Mouse (Mus musculus): ENCODE measurements around the gene Mvb12b.

The Mvb12b gene

DNA sequence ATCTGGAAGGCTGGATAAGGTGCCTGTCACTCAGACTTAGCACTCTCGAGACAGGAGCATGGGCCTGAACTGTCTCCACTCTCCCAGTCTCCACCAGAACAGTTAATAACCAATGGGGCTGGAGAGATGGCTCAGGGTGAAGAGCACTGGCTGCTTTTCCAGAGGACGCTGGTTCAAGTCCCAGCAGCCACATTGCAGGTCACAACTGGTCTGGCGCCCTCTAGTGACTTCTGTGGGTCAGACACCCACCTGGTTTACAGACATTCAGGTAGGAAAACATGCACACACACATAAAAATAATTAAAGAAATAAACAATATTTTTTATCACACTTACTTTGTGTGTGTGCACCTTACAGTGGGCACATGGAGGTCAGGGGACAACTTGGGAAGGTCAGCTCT lies 191.3 kb downstream of the Mvb12b start:
- no peak for DNase-seq (ENCODE audit: low read depth)

- no peak for DNase-seq (ENCODE audit: low read depth)
Observed at GRCm38 (mm10) chr2:33693931-33694330, 193.8 kb downstream of the Mvb12b start.

DNA sequence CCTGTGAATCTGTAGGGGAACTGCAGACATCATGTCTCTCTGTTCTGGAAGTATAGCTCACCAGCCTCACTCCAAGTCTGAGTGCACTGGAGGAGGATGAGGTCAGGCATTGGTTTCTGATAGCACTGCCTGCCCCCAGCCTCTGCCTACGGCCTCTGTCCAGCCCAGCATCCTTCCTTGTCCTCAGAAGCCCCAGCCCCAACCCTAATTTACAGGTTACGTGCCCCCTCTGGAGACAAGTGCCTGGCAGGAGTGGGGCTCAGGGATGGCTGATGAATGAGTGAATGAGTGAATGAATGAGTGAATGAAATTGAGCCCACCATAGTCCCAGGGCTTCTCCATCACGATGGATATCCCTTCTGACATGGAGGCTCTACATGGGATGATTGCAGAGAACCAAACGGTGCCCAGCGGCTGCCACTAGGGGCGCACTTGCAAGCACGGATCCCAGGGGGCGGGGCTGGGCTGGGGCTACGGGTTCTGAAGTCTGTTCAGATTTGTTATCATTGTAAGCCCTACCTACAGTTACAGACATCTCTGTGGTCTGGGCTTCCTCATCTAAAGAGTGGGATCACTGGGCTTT lies 197.8 kb downstream of the Mvb12b start:
- peak; percentile 20 for DNase-seq (ENCODE audit: low read depth)

GRCm38 (mm10) chr2:33689155-33689879 lies 198.4 kb downstream of the Mvb12b start:
- DNase-seq (ENCODE audit: low read depth) = no peak

GRCm38 (mm10) chr2:33683594-33683993 lies 204.2 kb downstream of the Mvb12b start:
- DNase-seq (ENCODE audit: low read depth) = no peak

GRCm38 (mm10) chr2:33683095-33683494 lies 204.7 kb downstream of the Mvb12b start:
- no peak for DNase-seq (ENCODE audit: low read depth)

- peak; percentile 9 for DNase-seq (ENCODE audit: low read depth)
Observed at GRCm38 (mm10) chr2:33682219-33682618, 205.5 kb downstream of the Mvb12b start.

Data from c-Kit-positive CD71-positive TER-119-negative erythroid progenitor cells, embryonic 14.5 days (primary cell).